Mouse (Mus musculus): ENCODE measurements at regions not wholly inside any gene's neighbourhood (a gene's known extent, or its start where the extent isn't known, plus 50 kb on each side); places are given as distances from the start of the nearest gene placed in this dataset.

DNA sequence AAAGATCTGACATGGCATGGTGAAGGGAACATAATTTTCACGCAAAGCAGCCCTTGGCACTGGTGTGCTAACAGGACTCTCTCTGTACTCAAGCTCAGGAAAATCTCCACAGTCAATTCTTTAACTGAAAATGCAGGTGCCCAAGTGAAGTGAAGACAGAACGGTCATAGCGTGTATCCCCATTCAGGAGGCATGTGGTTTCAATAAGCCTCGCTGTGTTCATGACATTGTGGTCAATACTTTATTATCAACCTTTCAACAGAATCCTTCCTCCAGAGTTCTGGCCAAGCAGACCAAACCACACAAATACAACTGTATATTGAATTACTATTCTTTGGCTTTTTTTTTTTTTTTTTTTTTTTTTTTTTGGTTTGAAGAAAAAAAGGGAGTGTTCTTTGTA is 314.1 kb downstream of the Mycn start:
- no peak for DNase-seq (ENCODE audit: low read depth, low spot score)

DNA sequence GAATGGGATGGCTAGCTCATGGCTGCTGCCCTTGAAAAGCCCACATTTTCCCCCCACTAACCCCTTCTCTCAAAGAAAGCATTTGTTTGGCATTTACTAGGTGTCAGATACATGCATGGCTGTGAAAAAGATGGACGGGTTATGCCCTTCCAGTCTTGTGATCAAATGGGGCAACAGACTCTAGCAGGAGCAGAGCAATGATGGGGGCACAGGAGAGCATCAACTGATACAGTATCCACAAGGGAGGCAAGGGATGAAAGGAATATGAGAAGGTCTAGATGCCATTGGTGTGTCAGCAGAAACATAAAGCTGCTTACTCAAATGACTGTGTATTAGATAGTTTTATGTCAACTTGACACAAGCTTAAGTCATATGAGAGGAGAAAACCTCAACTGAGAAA is 315.9 kb downstream of the Mycn start:
- no peak for DNase-seq (ENCODE audit: low read depth, low spot score)

DNA sequence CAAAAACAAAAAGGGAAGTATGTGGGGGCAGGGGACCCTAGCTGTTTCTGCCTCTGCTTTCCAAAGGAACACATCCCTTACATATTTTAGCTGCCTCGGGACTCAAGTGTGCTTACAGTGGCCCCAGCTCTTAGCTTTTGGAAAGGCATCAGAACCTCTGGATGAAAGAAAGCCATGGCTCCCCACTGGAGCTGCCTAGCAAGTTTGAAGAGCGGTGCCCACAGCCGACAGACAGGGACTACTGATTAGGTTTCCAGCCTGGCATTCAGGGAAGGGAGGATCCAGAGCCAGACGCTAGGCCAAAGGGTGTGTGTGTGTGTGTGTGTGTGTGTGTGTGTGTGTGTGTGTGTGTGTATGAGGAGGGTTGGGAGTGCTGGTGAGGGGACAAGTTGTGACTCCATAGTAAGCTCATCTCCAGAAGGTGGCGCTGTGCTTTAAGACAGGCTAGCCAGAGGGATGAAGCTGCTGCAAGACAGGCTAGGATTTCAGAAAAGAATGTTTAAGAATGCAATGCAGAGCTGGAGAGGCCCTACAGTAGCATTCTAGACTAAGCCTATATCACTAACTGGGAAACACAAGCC is 318.9 kb downstream of the Mycn start:
- peak; percentile 55 for DNase-seq (ENCODE audit: low read depth, low spot score)

DNA sequence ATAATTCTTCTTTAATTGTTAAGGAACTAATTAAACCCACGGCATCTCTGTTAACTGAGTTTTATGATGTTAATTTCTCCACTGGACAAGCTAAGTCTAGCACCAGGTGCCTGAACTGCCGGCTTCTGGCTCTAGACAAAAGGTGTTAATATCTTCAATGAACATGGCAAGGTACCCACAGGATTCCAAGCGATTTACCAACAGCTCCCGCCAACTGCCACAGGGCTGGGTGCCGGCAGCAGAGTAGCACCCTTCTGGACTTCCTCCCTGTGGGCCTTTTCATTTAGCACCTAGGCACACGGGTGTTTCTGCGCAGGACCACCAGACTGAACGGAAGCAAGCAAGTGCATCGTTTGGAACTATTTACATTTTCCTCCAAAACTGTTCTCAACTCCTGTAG is 320.2 kb downstream of the Mycn start:
- no peak for DNase-seq (ENCODE audit: low read depth, low spot score)

DNA sequence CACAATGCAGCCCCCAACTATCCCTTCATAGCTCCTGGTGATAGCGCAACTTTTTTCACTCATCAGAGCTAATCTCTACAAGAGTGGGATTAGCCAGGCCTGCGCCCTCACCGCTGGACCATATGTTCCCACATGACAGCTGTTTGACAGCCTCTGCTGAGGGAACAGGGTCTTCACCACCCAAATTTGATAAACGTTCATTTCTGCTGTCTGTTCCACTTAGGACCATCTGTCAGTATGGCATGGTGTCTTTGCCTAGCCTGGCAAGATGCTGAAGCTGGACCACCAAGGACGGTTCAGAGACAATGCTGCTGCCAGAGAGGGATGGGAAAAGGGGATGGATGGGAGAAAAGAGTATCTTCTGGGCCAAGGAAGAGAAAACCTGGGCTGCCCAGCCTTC is 321.4 kb downstream of the Mycn start:
- no peak for DNase-seq (ENCODE audit: low read depth, low spot score)

DNA sequence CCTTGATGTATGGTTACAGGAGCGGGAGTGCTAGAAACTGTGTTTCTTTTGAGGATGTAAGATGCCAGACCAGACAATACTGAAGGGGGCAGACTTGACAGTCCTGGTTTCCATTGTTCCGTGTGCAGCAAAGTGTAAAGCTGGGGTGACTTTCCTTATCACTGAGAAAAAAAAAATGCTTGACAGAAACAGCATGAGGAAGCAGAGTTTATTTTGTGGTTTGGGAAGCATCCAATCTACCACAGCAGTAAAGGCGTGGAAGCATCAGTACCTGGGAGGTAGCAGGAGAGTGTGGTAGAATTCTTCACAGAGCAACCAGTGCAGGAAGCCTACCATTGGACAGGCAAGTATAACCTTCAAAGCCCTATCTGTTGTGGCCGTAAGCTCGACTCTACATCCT is 322.3 kb downstream of the Mycn start:
- DNase-seq (ENCODE audit: low read depth, low spot score): no peak

DNA sequence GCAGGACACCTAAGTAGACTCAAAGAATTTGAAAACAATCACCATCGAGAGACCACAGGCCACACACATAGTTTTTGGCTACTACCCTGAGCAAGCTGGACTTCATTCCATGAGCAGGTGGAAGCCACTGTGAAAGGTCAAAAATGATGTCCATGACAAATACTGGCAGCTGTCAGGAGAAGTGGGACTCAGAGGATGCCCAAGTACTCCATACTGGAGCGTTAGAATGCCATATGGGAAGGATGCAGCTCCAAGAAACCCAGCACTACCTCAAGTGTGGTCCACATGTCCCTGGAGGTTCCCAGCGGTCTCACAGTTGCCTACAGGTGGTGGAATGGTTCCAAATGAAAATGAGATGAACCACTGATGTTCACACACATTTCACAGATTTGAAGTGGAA is 329.2 kb downstream of the Mycn start:
- no peak for DNase-seq (ENCODE audit: low read depth, low spot score)

DNA sequence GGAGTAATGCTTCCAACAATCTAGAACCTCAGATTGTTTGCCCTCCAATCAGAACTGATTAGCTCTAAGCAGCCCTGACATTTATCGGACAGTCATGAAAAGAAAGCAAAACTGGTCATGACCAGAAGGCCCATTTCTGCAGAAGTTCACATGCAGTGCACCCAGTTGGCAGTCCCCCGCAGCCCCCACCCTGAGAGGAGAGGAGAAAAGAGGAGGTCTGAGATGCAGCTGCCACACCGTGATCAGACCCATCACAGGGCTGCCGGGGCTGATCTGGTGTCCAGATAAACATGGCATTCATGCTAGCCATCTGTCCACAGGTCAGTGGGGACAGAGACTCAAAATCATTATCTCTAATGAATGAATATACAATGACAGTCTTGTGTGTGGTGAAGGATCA is 330.9 kb downstream of the Mycn start:
- no peak for DNase-seq (ENCODE audit: low read depth, low spot score)

DNA sequence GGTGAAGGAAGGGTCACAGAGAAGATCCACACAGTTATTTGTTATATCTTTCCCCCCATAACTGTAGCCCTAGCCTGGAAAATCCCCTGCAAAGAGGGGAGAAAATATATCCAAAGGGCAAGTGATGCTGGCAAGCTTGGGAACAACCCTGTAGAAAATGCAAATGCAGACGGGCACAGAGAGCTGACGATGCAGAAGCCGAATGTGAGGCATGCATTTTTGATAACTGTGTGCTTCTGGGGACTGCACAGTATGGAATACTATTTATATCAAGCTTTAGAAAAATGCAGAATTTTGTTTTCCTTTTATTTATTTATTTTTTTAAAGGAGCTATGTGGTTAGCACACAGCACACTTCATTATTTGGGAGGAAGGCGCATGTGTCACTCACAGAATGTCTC is 333.7 kb downstream of the Mycn start:
- DNase-seq (ENCODE audit: low read depth, low spot score): no peak

DNA sequence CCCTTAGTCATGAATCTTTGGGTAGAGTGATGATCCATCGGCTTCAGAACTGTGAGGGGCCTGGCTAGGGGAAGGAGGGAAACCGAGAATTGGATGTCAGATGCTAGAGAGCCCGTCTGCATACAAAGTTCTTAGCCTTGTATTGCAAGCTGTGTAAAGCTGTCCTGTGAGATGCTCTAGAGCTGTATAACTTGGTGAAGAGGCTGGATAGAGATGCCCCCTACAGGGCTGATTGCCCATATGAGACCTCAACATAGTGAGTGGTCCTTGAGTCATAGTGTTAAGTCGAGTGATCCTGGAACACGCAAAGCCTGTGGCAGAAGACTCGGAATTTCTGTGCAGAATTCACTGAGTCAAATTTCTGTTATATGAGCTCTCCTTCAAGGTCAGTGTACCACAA is 334.8 kb downstream of the Mycn start:
- DNase-seq (ENCODE audit: low read depth, low spot score): no peak

DNA sequence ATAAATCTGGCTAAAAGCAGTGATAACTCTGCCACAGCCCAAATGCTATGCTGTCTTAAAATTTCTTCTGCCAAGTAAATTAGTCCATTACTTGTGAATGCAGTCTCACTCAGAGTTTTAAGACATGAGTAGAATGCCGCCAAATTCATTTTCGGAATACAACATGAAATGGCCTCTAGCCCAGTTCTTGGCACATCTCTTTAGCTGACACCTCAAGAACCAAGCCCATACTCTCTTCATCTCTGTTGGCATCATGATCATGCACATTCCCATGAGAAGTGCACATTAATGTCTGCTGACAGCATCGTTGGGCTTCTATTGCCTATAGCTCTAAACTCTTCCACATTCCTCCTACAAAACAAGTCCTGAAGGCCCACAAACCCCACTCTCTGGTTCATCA is 336.2 kb downstream of the Mycn start:
- DNase-seq (ENCODE audit: low read depth, low spot score): no peak

DNA sequence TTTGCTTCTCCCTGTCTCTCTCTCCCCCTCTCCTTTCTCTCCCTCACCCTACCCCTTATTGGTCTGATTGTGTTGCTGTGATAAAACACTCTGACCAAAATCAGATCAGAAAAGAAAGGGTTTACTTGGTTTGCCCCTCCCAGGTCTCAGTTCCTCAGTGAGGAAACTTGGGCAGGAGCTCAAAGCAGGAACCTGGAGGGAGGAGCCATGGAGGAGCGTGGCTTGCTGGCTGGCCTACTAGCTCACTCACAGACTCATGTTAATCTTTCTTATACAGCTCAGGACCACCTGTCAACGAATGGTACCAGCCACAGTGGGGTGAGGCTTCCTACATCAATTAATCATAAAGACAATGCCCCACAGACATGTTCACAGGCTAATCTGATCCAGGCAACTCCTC is 339.4 kb downstream of the Fam49a start:
- no peak for DNase-seq (ENCODE audit: low read depth, low spot score)

DNA sequence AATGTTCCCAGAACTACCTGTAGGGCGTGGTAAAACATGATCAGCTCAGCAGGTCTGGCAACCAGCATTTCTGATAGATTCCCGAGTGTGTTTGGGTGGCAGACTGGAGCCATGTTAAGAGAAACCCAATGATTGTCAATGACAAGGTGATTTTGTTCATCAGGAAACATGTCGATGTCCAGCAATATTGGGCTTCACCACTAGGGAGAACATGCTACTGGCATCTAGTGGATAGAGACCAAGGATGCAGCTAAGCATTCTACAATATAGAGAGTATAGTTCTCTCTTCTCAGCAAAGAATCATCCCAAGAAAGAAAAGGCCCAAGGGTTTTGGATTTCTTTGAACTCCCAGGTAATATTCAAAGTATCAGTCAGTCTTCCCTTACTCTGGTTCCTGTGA is 333.5 kb downstream of the Fam49a start:
- no peak for DNase-seq (ENCODE audit: low read depth, low spot score)

DNA sequence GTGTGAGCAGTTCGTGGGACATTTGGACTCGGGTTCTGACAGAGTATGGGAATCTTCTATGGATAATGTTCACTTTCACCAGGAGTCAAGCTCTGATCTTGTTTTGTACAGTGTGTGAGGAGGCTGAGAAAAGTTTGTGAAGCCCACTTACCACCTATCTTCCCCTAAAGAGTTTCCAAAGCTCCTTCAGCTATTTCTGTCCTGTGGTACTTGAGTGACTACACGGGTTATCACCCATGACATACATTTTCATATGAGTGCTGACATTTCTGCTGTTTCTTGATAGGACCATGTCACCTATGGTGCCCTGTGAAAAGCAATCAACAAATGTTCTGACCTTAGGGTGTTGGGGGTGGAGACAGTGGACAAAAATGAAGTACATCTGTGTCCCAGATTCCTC is 332.6 kb downstream of the Fam49a start:
- no peak for DNase-seq (ENCODE audit: low read depth, low spot score)

DNA sequence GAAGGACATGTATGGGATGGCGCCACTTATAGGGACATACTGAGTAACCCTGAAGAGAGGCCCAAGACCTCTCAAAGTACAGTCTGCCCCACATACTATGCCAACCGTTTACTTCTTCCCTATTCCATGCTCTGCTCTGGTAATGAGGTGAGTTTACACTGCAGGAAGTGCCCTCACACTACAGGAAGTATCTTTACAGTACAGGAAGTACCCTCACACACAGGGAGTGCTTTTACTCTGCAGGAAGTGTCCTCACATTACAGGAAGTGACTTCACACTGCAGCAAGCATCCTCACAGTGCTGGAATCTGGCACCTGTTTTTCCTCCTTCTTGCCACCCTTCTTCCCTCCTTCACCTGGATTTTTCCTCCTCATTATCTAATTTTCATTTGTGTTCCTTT is 331.4 kb downstream of the Fam49a start:
- DNase-seq (ENCODE audit: low read depth, low spot score): no peak

DNA sequence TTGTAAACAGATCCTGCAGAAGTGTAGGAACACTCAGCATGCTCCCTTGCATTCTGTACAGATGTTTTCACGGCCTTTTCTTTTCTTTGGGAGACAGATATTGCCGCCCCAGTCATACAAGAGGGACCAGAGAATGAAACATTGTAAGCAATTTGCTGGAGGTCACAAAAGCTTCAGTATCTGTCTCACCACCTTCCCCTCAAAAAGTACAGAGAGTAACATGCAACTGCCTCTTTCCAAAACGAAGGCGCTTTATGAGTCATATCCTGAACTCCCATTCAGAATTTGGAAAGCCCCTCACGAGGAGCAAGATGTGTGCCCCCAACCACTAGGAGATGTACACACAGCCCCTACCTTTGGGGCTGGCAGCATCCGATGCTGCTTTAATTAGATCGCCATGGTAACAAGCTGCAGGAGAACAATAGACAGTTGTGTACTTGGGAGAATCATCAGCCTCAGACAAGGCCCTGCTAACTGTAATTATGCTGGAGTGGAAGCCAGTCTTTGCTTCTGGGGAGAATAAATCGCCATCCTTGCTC is 328.9 kb downstream of the Fam49a start:
- no peak for DNase-seq (ENCODE audit: low read depth, low spot score)

DNA sequence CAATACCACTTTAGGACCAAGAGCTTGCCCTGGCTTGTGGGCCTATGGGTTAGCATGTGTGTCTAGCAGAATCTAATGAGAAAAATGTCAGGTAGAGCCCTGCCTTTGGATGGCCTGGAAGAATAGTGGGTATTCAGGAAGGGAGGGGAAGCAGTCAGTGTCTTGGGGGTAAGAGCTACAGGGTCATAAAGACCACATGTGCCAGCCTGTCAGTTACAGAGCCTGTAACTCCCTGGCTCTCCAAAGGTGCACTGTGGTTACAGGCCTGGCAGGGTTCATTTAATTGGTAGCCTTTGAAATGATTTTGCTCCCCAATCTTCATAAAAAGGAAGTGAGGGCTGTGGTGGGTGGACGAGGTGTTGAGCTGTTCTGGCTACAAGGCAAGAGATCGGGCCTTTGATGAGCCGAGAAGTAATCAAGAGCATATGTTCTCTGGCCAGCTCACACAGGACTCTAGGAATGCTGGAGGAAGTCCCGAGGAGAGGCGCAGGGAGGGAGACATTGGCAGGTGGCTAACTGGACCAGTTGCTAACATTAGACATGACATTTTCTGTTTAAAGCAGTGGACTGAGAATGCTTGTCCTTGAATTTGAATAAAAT is 326.9 kb downstream of the Fam49a start:
- DNase-seq (ENCODE audit: low read depth, low spot score): no peak

DNA sequence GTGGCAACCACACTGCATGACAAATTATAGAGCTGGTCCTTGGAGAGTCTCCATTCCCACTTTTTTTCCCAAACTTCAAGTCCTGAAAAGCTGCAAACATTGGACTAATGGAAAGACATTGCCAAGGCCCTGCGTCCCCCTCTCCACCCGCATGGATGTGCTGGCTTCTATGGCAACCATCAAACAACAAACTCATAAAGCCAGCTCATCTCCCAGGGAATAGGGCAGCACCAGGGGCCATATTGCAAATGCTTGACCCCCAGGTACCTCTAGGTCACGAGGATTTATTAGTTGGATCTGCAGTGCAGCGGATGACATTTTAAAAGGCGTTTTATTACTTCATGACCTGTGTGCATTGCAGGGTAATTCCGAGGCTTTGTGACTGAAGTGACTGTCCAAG is 324.5 kb downstream of the Fam49a start:
- no peak for DNase-seq (ENCODE audit: low read depth, low spot score)

DNA sequence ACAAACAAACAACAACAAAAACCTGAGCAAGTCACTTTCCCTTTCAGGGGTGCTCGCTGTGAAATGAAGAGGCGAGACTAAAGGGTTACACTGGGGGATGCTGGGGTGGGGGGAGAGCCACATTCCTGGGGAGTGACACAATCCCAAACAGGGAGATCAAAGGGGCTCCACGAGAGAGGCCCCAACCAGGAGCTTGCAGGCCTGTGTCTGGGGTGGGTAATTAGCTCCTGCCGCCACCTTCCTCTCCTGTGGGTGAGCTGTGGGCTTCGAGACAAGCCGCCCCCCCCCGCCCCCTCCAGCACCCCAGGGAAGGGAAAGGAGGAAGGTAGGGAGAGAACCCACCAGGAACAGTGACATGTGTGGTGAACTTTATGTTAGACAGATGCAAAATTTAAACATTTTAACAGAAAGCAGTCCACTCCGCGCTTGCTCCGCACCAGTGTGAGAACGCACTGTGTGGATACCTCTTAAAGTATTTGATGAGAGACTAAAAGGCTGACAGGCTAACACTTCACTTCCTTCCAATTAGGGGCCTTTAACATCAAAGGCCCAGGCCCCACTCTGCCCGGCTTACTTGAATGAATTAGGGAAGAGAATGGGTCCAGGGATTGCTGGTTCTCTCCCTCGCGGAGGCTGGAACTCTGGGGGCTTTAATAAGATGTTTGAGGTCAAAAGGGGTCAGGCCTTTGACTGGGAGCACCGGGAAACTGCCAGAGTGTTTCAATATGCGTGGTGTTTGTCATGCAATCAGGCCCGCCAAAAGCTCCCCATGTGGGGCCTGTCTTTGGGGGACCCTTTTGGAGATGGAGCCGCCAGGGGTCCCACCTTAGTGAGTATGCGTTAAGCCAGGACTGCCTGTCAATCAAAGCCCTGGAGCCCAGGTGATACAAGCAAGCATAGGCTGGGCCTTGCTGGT is 319.6 kb downstream of the Fam49a start:
- no peak for DNase-seq (ENCODE audit: low read depth, low spot score)

DNA sequence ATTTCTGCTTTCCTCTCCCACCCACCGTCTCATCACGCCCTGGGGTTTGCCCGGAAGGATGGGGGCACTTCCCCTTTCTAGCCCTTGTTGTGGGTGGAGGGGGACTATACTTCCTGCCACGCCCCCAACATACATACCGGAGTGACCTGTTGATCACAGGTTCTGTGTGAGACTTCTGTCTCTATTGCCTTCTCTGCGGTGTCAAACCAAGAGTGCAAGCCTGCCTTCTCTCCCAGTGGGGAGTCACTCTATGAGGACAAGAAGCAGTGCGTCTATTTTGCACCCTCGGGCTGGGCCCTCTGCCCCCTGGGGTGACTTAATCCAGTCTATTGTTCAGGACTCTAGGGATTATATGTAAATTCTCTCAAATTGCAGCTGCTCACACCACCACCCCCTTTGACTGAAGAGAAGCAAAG is 318.8 kb downstream of the Fam49a start:
- no peak for DNase-seq (ENCODE audit: low read depth, low spot score)

DNA sequence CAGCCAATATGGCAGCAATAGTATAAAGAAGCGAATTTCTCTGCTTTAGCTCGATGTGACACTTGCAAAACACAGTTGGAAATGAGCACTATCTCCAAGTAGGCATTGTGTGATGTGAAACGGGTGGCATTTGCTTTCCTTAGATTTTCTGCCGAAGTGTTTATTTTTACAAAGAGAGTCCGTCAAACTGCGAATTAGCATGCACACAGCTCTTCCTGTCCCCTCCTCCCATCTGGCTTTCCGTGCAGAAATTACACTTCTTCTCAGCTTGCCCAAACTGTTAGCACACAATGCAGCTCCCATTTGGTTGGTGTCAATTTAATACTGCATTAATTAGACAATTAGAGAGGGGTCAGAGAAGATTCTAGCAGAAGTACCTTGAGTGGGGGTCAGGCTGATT is 316.3 kb downstream of the Fam49a start:
- DNase-seq (ENCODE audit: low read depth, low spot score): no peak

DNA sequence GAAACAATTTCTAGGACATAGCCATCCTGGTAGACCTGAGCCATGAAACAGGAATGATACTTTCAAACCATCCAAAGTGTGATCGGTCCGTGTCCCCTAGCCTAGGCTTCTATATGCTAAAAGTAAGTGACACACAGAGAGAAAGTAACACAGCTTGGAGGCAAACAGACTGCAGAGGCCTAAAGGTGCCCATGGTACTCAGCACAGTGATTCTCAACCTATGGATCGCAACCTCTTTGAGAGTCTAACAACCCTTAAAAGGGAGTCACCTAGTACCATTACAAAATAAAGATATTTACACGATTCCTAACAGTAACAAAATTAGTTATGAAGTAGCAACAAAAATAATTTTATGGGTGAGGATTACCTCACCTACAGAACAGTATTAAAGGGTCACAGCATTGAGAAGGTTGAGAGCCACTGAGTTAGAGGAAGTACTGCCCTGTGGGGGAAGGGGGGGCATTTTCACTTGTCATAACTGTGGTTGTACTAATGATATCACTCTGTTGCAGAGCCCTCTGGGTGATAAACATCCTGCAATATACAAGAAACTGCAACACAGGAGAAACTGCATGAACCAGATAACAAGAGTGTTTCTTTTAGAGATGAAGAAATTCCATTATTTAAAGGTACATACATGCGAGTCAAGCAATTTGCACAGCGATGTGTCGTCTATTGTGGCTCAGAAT is 308.8 kb downstream of the Fam49a start:
- no peak for DNase-seq (ENCODE audit: low read depth, low spot score)
